Mouse (Mus musculus) erythroblast, embryonic 14.5 days (primary cell): ENCODE results near the gene Clasp1. TPM values are rescaled to one million over a fixed set of nuclear protein-coding genes. Genes with fewer than 3 reads are reported as not detected.

Experiments used
- H3K27me3 ChIP-seq: 2 replicates; pipeline ENCODE4 v1.6.1; 2012; ENCODE audit warnings: inconsistent platforms; ENCODE audit not compliant: control insufficient read depth
- H3K36me3 ChIP-seq: 2 replicates; pipeline ENCODE4 v1.6.1; 2012; ENCODE audit warnings: mild to moderate bottlenecking, inconsistent platforms; ENCODE audit not compliant: control insufficient read depth
- H3K4me1 ChIP-seq: 2 replicates; pipeline ENCODE4 v1.6.1; 2012; ENCODE audit warnings: inconsistent platforms; ENCODE audit not compliant: control insufficient read depth
- H3K4me3 ChIP-seq: replicated peaks from 2 replicates; pipeline ENCODE3; 2012; ENCODE audit warnings: moderate library complexity, mild to moderate bottlenecking, inconsistent platforms
- H3K9me3 ChIP-seq: 2 replicates; pipeline ENCODE4 v1.6.1; 2012; ENCODE audit warnings: low read length, inconsistent platforms, mixed read lengths; ENCODE audit not compliant: control insufficient read depth
- GATA1 ChIP-seq: IDR thresholded peaks from 2 replicates; pipeline ENCODE4 v1.6.1; 2012; ENCODE audit warnings: low read length, inconsistent platforms, mixed read lengths
- TAL1 ChIP-seq: IDR thresholded peaks from 3 replicates; pipeline ENCODE4 v1.6.1; 2012; ENCODE audit warnings: low read length, inconsistent platforms, mixed read lengths
- polyA plus RNA-seq: library from polyadenylated mRNA; stranded (reverse); fragments of >175 nt; gene quantifications from 2 replicates; pipeline ENCODE4 v1.2.3, GENCODE M21; 2012

Clasp1 gene
- polyA plus RNA-seq, result 0.44 and 1.0 TPM in 2 replicates

- H3K4me1 ChIP-seq, result peaks cover 33% of the 10 kb centered on the region
- peaks cover 15% of the 10 kb centered on the region for H3K36me3 ChIP-seq
- H3K27me3 ChIP-seq, result no peaks in the 10 kb centered on the region
- TF ChIP-seq TAL1 (no peak), GATA1 (no peak)
- H3K9me3 ChIP-seq, result no peaks in the 10 kb centered on the region
- H3K4me3 ChIP-seq, result peak within 1 kb of the TSS; percentile 95
These were observed at the start of gene Clasp1 for GRCm38 (mm10) chr1:118388757-118389453. Gene Clasp1 (plus strand): TSS chr1:118389058.

GRCm38 (mm10) chr1:118343649-118344435, 45.0 kb upstream of the Clasp1 start:
- Histone ChIP-seq H3K4me3 (no peak overlapping the region), H3K27me3 (peaks cover 2% of the 10 kb centered on the region; the same call in 1 of the 2 replicates), H3K4me1 (no peaks in the 10 kb centered on the region; the same call in 1 of the 2 replicates), H3K36me3 (no peaks in the 10 kb centered on the region), H3K9me3 (no peaks in the 10 kb centered on the region)
- TF ChIP-seq GATA1 (no peak), TAL1 (no peak)

- Histone ChIP-seq H3K9me3 (no peaks in the 10 kb centered on the region), H3K4me3 (no peak overlapping the region), H3K4me1 (no peaks in the 10 kb centered on the region), H3K27me3 (no peaks in the 10 kb centered on the region), H3K36me3 (no peaks in the 10 kb centered on the region)
- TF ChIP-seq TAL1 (no peak), GATA1 (no peak)
These were observed 38.9 kb upstream of the Clasp1 start for GRCm38 (mm10) chr1:118349922-118350321.

GRCm38 (mm10) chr1:118359071-118359761, 29.6 kb upstream of the Clasp1 start:
- no peaks in the 10 kb centered on the region for H3K9me3 ChIP-seq
- TF ChIP-seq TAL1 (no peak), GATA1 (no peak)
- no peaks in the 10 kb centered on the region for H3K36me3 ChIP-seq
- H3K4me3 ChIP-seq, result no peak overlapping the region
- no peaks in the 10 kb centered on the region for H3K4me1 ChIP-seq
- H3K27me3 ChIP-seq, result no peaks in the 10 kb centered on the region

DNA sequence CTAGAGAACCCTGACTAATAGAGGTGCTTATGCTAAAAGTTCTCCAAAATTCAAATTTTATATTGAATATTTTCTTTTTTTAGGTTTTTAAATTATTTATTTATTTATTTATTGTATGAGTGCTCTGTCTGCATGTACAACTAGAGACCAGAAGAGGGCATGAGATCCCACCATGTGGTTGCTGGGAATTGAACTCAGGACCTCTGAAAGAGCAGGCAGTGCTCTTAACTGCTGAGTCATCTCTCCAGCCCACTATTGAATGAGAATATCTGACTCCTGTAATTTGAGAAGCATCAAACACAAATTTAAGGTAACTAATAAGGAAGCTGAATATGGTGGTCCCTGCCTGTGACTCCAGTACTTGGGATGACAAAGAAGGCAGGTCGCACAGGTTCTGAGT, 20.9 kb upstream of the Clasp1 start:
- H3K9me3 ChIP-seq, result no peaks in the 10 kb centered on the region
- no peak overlapping the region for H3K4me3 ChIP-seq
- TF ChIP-seq TAL1 (no peak), GATA1 (no peak)

GRCm38 (mm10) chr1:118368721-118369461, 20.0 kb upstream of the Clasp1 start:
- Histone ChIP-seq H3K36me3 (no peaks in the 10 kb centered on the region), H3K9me3 (no peaks in the 10 kb centered on the region), H3K27me3 (no peaks in the 10 kb centered on the region), H3K4me3 (no peak overlapping the region), H3K4me1 (peaks cover 2% of the 10 kb centered on the region; the same call in 1 of the 2 replicates)
- no peak for TF ChIP-seq TAL1
- TF ChIP-seq GATA1, result no peak

More for the DNA sequence above, 20.9 kb upstream of the Clasp1 start:
- no peaks in the 10 kb centered on the region for H3K27me3 ChIP-seq
- H3K4me1 ChIP-seq, result peaks cover 2% of the 10 kb centered on the region; the same call in 1 of the 2 replicates
- H3K36me3 ChIP-seq, result no peaks in the 10 kb centered on the region

DNA sequence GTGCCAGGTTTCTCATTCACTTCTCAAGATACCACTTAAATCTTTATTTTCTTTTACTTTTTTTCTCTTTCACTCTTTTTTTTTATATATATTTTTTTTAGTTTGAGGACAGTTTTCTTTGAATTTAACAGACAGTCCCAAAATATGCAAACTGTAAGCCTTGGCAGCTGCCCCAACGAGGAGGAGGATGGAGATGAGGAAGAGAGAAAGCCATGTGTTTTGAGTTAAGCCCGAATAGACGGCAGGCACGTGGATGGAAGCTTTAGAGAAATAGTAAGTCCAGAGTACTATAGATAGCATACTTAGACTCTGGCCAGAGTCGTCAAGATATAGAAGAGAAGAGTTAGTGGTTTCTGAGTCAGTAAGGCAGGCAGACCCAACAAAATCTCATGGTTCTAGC, 11.1 kb upstream of the Clasp1 start:
- no peaks in the 10 kb centered on the region for H3K4me1 ChIP-seq

DNA sequence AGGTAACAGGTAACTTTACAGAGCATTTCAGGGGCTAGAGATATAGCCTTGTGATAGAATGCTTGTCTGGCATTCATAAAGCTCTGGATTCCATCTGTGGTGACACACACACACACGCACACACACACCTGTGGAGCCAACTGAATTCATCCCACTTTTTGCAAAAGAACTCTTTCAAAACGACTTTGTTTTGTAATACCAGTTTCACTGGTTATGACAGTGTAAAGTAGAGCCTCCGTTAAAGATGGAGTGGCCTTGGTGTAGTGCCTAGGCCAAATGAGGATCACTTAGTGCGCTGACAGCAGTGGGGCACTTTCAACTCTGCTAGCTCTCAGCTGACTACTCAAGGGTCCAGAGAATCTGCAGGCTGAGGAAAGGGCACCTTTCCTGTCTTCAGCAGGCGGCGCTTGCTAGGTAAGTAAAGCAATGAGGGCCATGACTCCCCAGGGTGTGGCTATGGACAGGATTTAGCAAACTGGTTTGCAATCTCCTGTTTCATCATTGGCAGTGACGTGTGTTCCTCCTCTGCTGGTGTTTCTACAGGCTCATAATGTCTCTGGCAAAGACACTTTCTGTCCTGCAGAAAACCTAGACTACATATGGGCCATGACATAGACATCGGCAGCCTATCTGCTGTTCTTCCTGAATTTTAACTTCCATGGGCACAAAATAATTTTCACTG, 8.6 kb upstream of the Clasp1 start:
- Histone ChIP-seq H3K4me3 (no peak overlapping the region), H3K27me3 (no peaks in the 10 kb centered on the region), H3K4me1 (no peaks in the 10 kb centered on the region), H3K36me3 (peaks cover 4% of the 10 kb centered on the region; the same call in 1 of the 2 replicates), H3K9me3 (no peaks in the 10 kb centered on the region)
- TF ChIP-seq TAL1 (no peak), GATA1 (no peak)

More for the DNA sequence above, 11.1 kb upstream of the Clasp1 start:
- no peaks in the 10 kb centered on the region for H3K27me3 ChIP-seq
- no peak overlapping the region for H3K4me3 ChIP-seq
- H3K9me3 ChIP-seq, result no peaks in the 10 kb centered on the region
- H3K36me3 ChIP-seq, result no peaks in the 10 kb centered on the region
- TF ChIP-seq GATA1 (no peak), TAL1 (no peak)
